Mouse (Mus musculus) neural tube, embryonic 11.5 days (tissue): Measurements from ENCODE around the gene Fut8. TPM values are rescaled to one million over a fixed set of nuclear protein-coding genes. Genes with fewer than 3 reads are reported as not detected.

Experiments used
- ATAC-seq: fragments of 200-750 bp; cut with Nextera tagmentation; 2 replicates; pipeline ENCODE4 v1.8.0; 2017; ENCODE audit warnings: moderate number of reproducible peaks, mild to moderate bottlenecking, moderate TSS enrichment, moderate library complexity; ENCODE audit not compliant: insufficient read depth, low FRiP score, low TSS enrichment
- DNase-seq: peaks from one replicate; pipeline ENCODE4 v3.0.0-alpha.2; 2015; ENCODE audit warnings: low spot score
- H3K27ac ChIP-seq: fragments of 300-500 bp; sonication (generic); 2 replicates; pipeline ENCODE4 v1.5.1; 2014; ENCODE audit warnings: low read depth, mild to moderate bottlenecking, low read length
- H3K27me3 ChIP-seq: fragments of 300-500 bp; sonication (generic); 2 replicates; pipeline ENCODE4 v1.6.1; 2014; ENCODE audit warnings: mild to moderate bottlenecking, low read length, mixed read lengths; ENCODE audit not compliant: control insufficient read depth, insufficient read depth
- H3K36me3 ChIP-seq: fragments of 300-500 bp; sonication (generic); 2 replicates; pipeline ENCODE4 v1.6.1; 2014; ENCODE audit warnings: mild to moderate bottlenecking, low read length, moderate library complexity, mixed read lengths; ENCODE audit not compliant: control insufficient read depth, insufficient read depth
- H3K4me1 ChIP-seq: fragments of 300-500 bp; sonication (generic); 2 replicates; pipeline ENCODE4 v1.6.1; 2014; ENCODE audit warnings: low read length, mixed read lengths; ENCODE audit not compliant: control insufficient read depth, insufficient read depth
- H3K4me2 ChIP-seq: fragments of 300-500 bp; sonication (generic); 2 replicates; pipeline ENCODE4 v1.6.1; 2014; ENCODE audit warnings: low read depth, mild to moderate bottlenecking, moderate library complexity
- H3K4me3 ChIP-seq: fragments of 300-500 bp; sonication (generic); 2 replicates; pipeline ENCODE4 v1.5.1; 2014; ENCODE audit warnings: low read depth, low read length
- H3K9ac ChIP-seq: fragments of 300-500 bp; sonication (generic); 2 replicates; pipeline ENCODE4 v1.6.1; 2014; ENCODE audit warnings: mild to moderate bottlenecking, low read length
- H3K9me3 ChIP-seq: fragments of 300-500 bp; sonication (generic); 2 replicates; pipeline ENCODE4 v1.6.1; 2016; ENCODE audit warnings: low read length; ENCODE audit not compliant: control insufficient read depth
- WGBS: fragments of 180-500 bp; shearing (Covaris S2); extraction: QIAGEN DNeasy Blood & Tissue Kit; methylation state at CpG from one replicate; pipeline ENCODE4 v1.1.7; 2014; 5-methylcytosine and 5-hydroxymethylcytosine counted together
- polyA plus RNA-seq: library from polyadenylated mRNA; unstranded; fragments of >200 nt; fragmentation: Nextera tagmentation; extraction: Ambion mirVana; gene quantifications from 2 replicates; pipeline ENCODE4 v1.2.1, GENCODE M21; 2014

Gene Fut8
- polyA plus RNA-seq, 1 experiment from 2014 or later = 36.7 TPM

GRCm38 (mm10) chr12:77484761-77485160 lies 246.8 kb downstream of the Fut8 start:
- H3K9me3 ChIP-seq = no peaks in the 10 kb centered on the region
- no peak overlapping the region for H3K4me3 ChIP-seq
- H3K36me3 ChIP-seq = no peaks in the 10 kb centered on the region
- no peaks in the 10 kb centered on the region for H3K27me3 ChIP-seq
- no peak overlapping the region for H3K9ac ChIP-seq
- H3K4me1 ChIP-seq = 0 out of 2 replicates have a peak, but pooled peaks cover 7% of the 10 kb centered on the region
- no peak for DNase-seq
- WGBS = 77% methylated on average over 3 of the region's 3 CpGs
- no peak overlapping the region for H3K27ac ChIP-seq
- H3K4me2 ChIP-seq = no peak overlapping the region
- ATAC-seq = no peak

GRCm38 (mm10) chr12:77491478-77491877 lies 253.6 kb downstream of the Fut8 start:
- no peaks in the 10 kb centered on the region for H3K4me1 ChIP-seq
- no peak overlapping the region for H3K9ac ChIP-seq
- no peak overlapping the region for H3K4me2 ChIP-seq
- H3K27ac ChIP-seq = no peak overlapping the region
- DNase-seq = no peak
- H3K27me3 ChIP-seq = no peaks in the 10 kb centered on the region
- H3K9me3 ChIP-seq = no peaks in the 10 kb centered on the region
- no peak overlapping the region for H3K4me3 ChIP-seq
- WGBS = 96% methylated on average over 3 of the region's 3 CpGs
- no peak for ATAC-seq
- no peaks in the 10 kb centered on the region for H3K36me3 ChIP-seq

- H3K36me3 ChIP-seq = no peaks in the 10 kb centered on the region
- no peak for ATAC-seq
- no peak overlapping the region for H3K27ac ChIP-seq
- no peak overlapping the region for H3K4me3 ChIP-seq
- DNase-seq = no peak
- no peak overlapping the region for H3K9ac ChIP-seq
- H3K9me3 ChIP-seq = no peaks in the 10 kb centered on the region
- WGBS = 92% methylated on average over 1 of the region's 1 CpGs
- no peak overlapping the region for H3K4me2 ChIP-seq
- no peaks in the 10 kb centered on the region for H3K4me1 ChIP-seq
- H3K27me3 ChIP-seq = no peaks in the 10 kb centered on the region
Observed at GRCm38 (mm10) chr12:77495781-77496180, 257.9 kb downstream of the Fut8 start.

GRCm38 (mm10) chr12:77498153-77498552 lies 260.2 kb downstream of the Fut8 start:
- Histone ChIP-seq H3K27ac (no peak overlapping the region), H3K4me2 (no peak overlapping the region), H3K4me1 (no peaks in the 10 kb centered on the region), H3K9me3 (no peaks in the 10 kb centered on the region), H3K4me3 (no peak overlapping the region), H3K36me3 (no peaks in the 10 kb centered on the region), H3K9ac (no peak overlapping the region), H3K27me3 (no peaks in the 10 kb centered on the region)
- WGBS = 79% methylated on average over 2 of the region's 2 CpGs
- DNase-seq (no peak), ATAC-seq (no peak)

- Histone ChIP-seq H3K4me1 (no peaks in the 10 kb centered on the region), H3K36me3 (no peaks in the 10 kb centered on the region), H3K27ac (no peak overlapping the region), H3K4me2 (no peak overlapping the region), H3K27me3 (no peaks in the 10 kb centered on the region), H3K9ac (no peak overlapping the region), H3K9me3 (no peaks in the 10 kb centered on the region), H3K4me3 (no peak overlapping the region)
- ATAC-seq (no peak), DNase-seq (no peak)
- 66% methylated on average over 5 of the region's 5 CpGs for WGBS
Observed at GRCm38 (mm10) chr12:77500439-77501055, 262.6 kb downstream of the Fut8 start.

- Histone ChIP-seq H3K9me3 (no peaks in the 10 kb centered on the region), H3K9ac (no peak overlapping the region), H3K4me2 (no peak overlapping the region), H3K27me3 (no peaks in the 10 kb centered on the region), H3K27ac (no peak overlapping the region), H3K4me3 (no peak overlapping the region), H3K4me1 (no peaks in the 10 kb centered on the region), H3K36me3 (no peaks in the 10 kb centered on the region)
- DNase-seq = no peak
- WGBS = 63% methylated on average over 7 of the region's 7 CpGs
- no peak for ATAC-seq
Observed at GRCm38 (mm10) chr12:77501466-77502240, 263.7 kb downstream of the Fut8 start.

GRCm38 (mm10) chr12:77502243-77502642 lies 264.3 kb downstream of the Fut8 start:
- H3K4me3 ChIP-seq = no peak overlapping the region
- no peak overlapping the region for H3K4me2 ChIP-seq
- H3K27me3 ChIP-seq = no peaks in the 10 kb centered on the region
- DNase-seq (no peak), ATAC-seq (no peak)
- no peak overlapping the region for H3K9ac ChIP-seq
- no peaks in the 10 kb centered on the region for H3K36me3 ChIP-seq
- H3K4me1 ChIP-seq = no peaks in the 10 kb centered on the region
- no peak overlapping the region for H3K27ac ChIP-seq
- H3K9me3 ChIP-seq = no peaks in the 10 kb centered on the region
- WGBS = 85% methylated on average over 3 of the region's 3 CpGs

- ATAC-seq (no peak), DNase-seq (no peak)
- Histone ChIP-seq H3K27me3 (no peaks in the 10 kb centered on the region), H3K4me3 (no peak overlapping the region), H3K27ac (no peak overlapping the region), H3K9me3 (no peaks in the 10 kb centered on the region), H3K4me2 (no peak overlapping the region), H3K9ac (no peak overlapping the region), H3K4me1 (no peaks in the 10 kb centered on the region), H3K36me3 (no peaks in the 10 kb centered on the region)
- 83% methylated on average over 2 of the region's 2 CpGs for WGBS
Observed at GRCm38 (mm10) chr12:77505431-77505830, 267.5 kb downstream of the Fut8 start.

GRCm38 (mm10) chr12:77507770-77508169 lies 269.8 kb downstream of the Fut8 start:
- no peak overlapping the region for H3K27ac ChIP-seq
- no peaks in the 10 kb centered on the region for H3K36me3 ChIP-seq
- 94% methylated on average over 24 of the region's 24 CpGs for WGBS
- H3K9ac ChIP-seq = no peak overlapping the region
- no peaks in the 10 kb centered on the region for H3K4me1 ChIP-seq
- DNase-seq (no peak), ATAC-seq (no peak)
- no peaks in the 10 kb centered on the region for H3K9me3 ChIP-seq
- no peak overlapping the region for H3K4me2 ChIP-seq
- H3K4me3 ChIP-seq = no peak overlapping the region
- no peaks in the 10 kb centered on the region for H3K27me3 ChIP-seq
